Mouse (Mus musculus) heart, embryonic 10.5 days (tissue): Measurements from ENCODE around the gene Immp2l. TPM values are rescaled to one million over a fixed set of nuclear protein-coding genes. Genes with fewer than 3 reads are reported as not detected.

Experiments used
- DNase-seq: peaks from one replicate; pipeline ENCODE4 v3.0.0-alpha.2; 2017; ENCODE audit warnings: low spot score
- H3K27ac ChIP-seq: fragments of 300-500 bp; sonication (generic); 2 replicates; pipeline ENCODE4 v1.5.1; 2016; ENCODE audit warnings: mild to moderate bottlenecking
- H3K27me3 ChIP-seq: fragments of 300-500 bp; sonication (generic); 2 replicates; pipeline ENCODE4 v1.6.1; 2016; ENCODE audit warnings: mild to moderate bottlenecking; ENCODE audit not compliant: poor library complexity, insufficient read depth, severe bottlenecking
- H3K36me3 ChIP-seq: fragments of 300-500 bp; sonication (generic); 2 replicates; pipeline ENCODE4 v1.6.1; 2016; ENCODE audit warnings: mild to moderate bottlenecking, moderate library complexity
- H3K4me1 ChIP-seq: fragments of 300-500 bp; sonication (generic); 2 replicates; pipeline ENCODE4 v1.6.1; 2016; ENCODE audit warnings: mild to moderate bottlenecking
- H3K4me3 ChIP-seq: fragments of 300-500 bp; sonication (generic); 2 replicates; pipeline ENCODE4 v1.5.1; 2016; ENCODE audit warnings: mild to moderate bottlenecking, moderate library complexity
- H3K9me3 ChIP-seq: fragments of 300-500 bp; sonication (generic); 2 replicates; pipeline ENCODE4 v1.6.1; 2016; ENCODE audit warnings: mild to moderate bottlenecking, moderate library complexity
- WGBS: fragments of 180-500 bp; shearing (Covaris S2); methylation state at CpG from one replicate; pipeline ENCODE4 v1.1.7; 2016; 5-methylcytosine and 5-hydroxymethylcytosine counted together
- polyA plus RNA-seq: library from polyadenylated mRNA; unstranded; fragments of >200 nt; fragmentation: Nextera tagmentation; extraction: Ambion mirVana; gene quantifications from 2 replicates; pipeline ENCODE4 v1.2.1, GENCODE M21; 2016

Gene Immp2l
- polyA plus RNA-seq, 1 experiment from 2014 or later: 11.7 TPM

DNA sequence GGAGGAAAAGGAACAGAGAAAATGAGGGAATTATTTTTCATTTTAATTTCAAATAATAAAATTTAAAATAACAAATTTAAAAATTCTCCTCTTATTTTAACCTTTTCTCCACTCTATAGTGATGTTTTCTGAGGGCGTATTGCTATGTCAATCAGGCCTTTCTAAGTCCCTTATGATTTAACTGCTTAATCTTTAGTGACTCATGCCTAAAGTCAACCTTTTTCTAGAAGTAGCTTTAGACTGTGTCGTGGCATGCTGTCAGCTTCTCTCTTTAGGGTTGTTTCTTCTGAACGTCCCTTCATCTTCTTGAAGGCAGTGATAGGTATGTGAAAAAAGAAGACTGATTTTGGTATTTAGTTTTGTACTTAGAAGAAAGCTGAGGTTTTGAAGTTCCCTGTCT lies 214.0 kb downstream of the Immp2l start:
- Histone ChIP-seq H3K27me3 (no peaks in the 10 kb centered on the region), H3K9me3 (no peaks in the 10 kb centered on the region), H3K4me3 (no peak overlapping the region), H3K4me1 (no peaks in the 10 kb centered on the region), H3K36me3 (no peaks in the 10 kb centered on the region), H3K27ac (no peak overlapping the region)
- DNase-seq: no peak
- WGBS: 72% methylated on average over 3 of the region's 3 CpGs

DNA sequence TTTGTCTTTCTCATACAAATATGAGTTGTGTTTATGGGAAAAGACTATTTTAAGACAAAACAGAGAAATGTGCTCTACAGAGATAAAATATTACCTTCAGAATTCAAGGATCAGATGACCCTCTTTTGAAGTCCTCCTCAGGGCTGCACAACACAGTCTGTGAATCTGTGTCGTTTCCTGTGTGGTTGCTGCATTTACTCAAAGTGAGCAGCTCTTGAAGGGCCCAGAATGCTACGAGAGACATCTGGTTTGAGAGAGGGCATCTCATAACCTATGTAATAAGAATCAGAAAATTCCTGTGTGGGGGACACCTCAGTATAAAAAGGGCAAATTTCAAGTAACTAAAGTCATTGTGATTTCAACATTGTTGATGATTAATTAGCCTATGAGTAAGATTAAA lies 217.3 kb downstream of the Immp2l start:
- H3K9me3 ChIP-seq: no peaks in the 10 kb centered on the region
- H3K27ac ChIP-seq: no peak overlapping the region
- WGBS: 67% methylated on average over 2 of the region's 2 CpGs
- no peaks in the 10 kb centered on the region for H3K27me3 ChIP-seq
- H3K36me3 ChIP-seq: no peaks in the 10 kb centered on the region
- no peak for DNase-seq
- no peak overlapping the region for H3K4me3 ChIP-seq
- no peaks in the 10 kb centered on the region for H3K4me1 ChIP-seq

DNA sequence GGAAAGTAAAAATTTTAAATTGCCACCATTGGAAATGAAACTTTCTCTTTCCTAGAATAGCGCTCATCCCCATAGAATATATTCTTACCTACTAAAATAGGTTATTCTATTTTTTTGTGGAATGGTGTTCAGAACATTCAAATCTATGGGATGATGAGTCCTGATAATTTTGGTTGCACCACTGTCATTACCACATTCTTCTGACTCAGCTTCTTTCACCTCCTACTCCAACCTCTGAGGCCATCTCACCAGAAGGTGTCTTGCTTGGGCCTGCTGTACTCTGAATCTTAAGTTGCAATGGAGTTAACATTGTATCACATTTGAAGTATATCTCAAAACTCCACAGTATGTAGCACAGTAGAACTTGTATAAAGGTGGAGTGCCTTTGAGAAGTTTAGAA lies 224.4 kb downstream of the Immp2l start:
- no peak overlapping the region for H3K27ac ChIP-seq
- no peaks in the 10 kb centered on the region for H3K27me3 ChIP-seq
- no peaks in the 10 kb centered on the region for H3K9me3 ChIP-seq
- DNase-seq: no peak
- H3K36me3 ChIP-seq: no peaks in the 10 kb centered on the region
- 91% methylated on average over 1 of the region's 1 CpGs for WGBS
- H3K4me1 ChIP-seq: no peaks in the 10 kb centered on the region
- H3K4me3 ChIP-seq: no peak overlapping the region

DNA sequence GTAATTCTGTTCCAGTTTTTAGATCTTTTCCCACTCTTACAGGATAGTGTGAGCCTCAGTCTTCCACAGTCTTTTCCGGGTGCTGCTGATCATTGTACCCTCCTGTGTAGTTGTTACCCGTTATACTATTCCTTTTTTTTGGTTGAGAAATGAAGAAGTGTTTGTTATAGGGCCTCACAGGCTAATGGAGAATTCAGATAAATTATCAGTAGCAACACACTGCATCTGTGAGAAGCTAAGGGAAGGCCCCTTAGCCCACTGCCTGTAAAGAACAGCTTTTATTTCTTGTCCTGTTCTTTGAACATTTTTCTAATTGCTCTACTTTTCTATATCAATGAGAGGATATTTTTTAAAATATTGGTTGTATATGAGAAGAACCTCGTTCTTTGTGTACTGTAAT lies 226.2 kb downstream of the Immp2l start:
- Histone ChIP-seq H3K36me3 (no peaks in the 10 kb centered on the region), H3K9me3 (no peaks in the 10 kb centered on the region), H3K4me3 (no peak overlapping the region), H3K27ac (no peak overlapping the region), H3K4me1 (no peaks in the 10 kb centered on the region), H3K27me3 (no peaks in the 10 kb centered on the region)
- WGBS: 78% methylated on average over 3 of the region's 3 CpGs
- no peak for DNase-seq

DNA sequence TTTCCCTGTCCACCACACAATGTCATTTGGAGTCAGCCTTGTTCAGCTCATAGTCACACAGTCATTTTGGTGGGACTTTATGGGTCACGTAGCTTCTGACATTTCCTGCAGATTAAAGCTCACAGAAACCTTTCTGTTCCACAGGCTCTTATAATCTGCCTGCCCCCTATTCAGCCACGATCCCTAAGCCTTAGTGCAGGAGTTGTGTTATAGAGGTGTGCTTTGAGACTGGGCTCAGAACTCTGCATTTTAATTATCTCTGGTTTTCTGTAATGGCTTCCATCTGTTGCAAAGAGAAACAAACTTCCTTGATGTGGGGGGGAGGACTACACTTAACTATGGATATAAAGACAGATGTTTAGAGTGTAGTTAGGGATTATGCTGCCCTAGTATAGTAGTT lies 234.0 kb downstream of the Immp2l start:
- 65% methylated on average over 2 of the region's 2 CpGs for WGBS
- no peaks in the 10 kb centered on the region for H3K27me3 ChIP-seq
- DNase-seq: no peak
- no peak overlapping the region for H3K4me3 ChIP-seq
- H3K27ac ChIP-seq: no peak overlapping the region
- H3K9me3 ChIP-seq: no peaks in the 10 kb centered on the region
- no peaks in the 10 kb centered on the region for H3K36me3 ChIP-seq
- no peaks in the 10 kb centered on the region for H3K4me1 ChIP-seq

DNA sequence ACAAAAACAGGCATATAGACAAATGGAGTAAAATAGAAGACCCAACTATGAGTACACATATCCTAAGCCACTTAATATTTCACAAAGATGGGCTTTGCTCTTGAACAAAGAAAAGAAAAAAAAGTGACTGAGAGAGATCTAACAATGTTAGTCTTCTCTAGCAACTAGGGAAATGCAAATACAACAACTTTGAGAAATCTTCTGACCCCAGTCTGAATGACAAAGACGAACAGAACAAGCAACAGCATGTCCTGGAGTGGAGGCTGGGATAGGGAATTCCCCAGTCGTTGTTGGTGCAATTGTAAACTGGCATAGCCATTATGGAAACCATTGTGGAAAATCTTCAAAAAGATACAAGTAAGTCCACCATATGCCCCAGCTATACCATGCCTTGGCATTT lies 235.7 kb downstream of the Immp2l start:
- no peak for DNase-seq
- WGBS: 69% methylated on average over 2 of the region's 2 CpGs
- H3K9me3 ChIP-seq: no peaks in the 10 kb centered on the region
- H3K4me1 ChIP-seq: no peaks in the 10 kb centered on the region
- no peak overlapping the region for H3K4me3 ChIP-seq
- H3K27ac ChIP-seq: no peak overlapping the region
- no peaks in the 10 kb centered on the region for H3K36me3 ChIP-seq
- H3K27me3 ChIP-seq: no peaks in the 10 kb centered on the region

DNA sequence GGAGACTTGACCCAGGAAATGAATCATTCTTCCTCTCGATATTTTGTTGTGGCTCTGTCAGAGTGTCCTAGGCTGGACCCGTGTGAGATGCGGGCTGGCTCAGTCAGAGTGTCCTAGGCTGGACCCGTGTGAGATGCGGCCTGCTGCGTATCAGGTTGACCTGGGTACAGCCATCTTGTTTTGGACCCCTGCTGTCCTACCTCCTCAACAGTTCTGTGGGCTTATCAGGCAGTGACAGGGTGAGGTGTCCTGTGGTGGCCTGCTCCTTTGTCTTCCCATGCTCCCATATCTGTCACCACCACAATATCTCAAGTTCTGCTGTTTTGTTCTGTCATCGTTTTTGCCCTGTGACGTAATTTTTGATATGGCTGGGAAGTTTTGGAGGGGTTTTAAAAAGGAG lies 250.2 kb downstream of the Immp2l start:
- 58% methylated on average over 8 of the region's 8 CpGs for WGBS
- no peaks in the 10 kb centered on the region for H3K9me3 ChIP-seq
- no peak overlapping the region for H3K4me3 ChIP-seq
- no peaks in the 10 kb centered on the region for H3K36me3 ChIP-seq
- H3K27ac ChIP-seq: no peak overlapping the region
- 0 out of 2 replicates have a peak, but pooled peaks cover 6% of the 10 kb centered on the region for H3K4me1 ChIP-seq
- H3K27me3 ChIP-seq: no peaks in the 10 kb centered on the region
- no peak for DNase-seq

DNA sequence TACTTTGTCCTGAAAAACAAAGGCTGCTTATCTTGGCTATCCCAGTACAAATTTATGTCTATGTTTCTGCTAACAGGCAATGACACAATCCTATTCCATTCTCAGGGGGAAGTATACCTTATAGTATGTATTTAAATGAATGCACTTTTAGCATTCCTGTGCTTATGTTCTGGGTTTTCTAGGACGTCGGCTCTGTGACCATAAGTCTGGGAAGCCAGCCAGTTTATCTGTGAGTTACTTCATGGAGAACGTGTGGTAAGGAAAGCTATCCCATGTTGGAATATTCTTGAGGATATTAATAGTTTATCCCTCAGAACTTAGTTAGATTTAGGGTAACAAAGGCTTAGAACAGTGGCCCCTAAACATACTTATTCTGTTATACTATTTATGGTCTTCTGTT lies 251.5 kb downstream of the Immp2l start:
- no peak for DNase-seq
- no peak overlapping the region for H3K27ac ChIP-seq
- 55% methylated on average over 3 of the region's 3 CpGs for WGBS

DNA sequence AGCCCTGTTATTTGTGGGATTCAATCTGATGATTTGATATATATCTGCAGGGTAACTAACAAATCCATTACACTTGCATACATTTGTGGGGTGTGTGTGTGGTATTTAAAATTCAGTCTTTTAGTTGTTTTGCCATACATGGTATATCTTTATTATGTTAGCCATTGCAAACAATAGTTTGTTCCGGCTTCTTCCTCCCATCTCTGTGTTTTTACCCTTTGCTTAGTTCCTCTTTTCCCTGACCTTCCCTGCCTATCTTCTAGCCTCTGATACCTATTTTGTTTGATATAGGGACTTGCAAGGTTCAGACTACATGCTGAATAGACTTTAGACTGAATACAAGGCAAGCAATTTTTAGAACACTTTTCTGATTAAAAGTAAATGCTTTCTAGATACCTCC lies 254.0 kb downstream of the Immp2l start:
- no peak for DNase-seq
- Histone ChIP-seq H3K27ac (no peak overlapping the region), H3K4me3 (no peak overlapping the region), H3K27me3 (no peaks in the 10 kb centered on the region), H3K9me3 (no peaks in the 10 kb centered on the region), H3K36me3 (no peaks in the 10 kb centered on the region), H3K4me1 (0 out of 2 replicates have a peak, but pooled peaks cover 6% of the 10 kb centered on the region)
- 86% methylated on average over 1 of the region's 1 CpGs for WGBS

More for the DNA sequence above, 251.5 kb downstream of the Immp2l start:
- H3K9me3 ChIP-seq: no peaks in the 10 kb centered on the region
- 0 out of 2 replicates have a peak, but pooled peaks cover 6% of the 10 kb centered on the region for H3K4me1 ChIP-seq
- H3K27me3 ChIP-seq: no peaks in the 10 kb centered on the region
- H3K36me3 ChIP-seq: no peaks in the 10 kb centered on the region
- no peak overlapping the region for H3K4me3 ChIP-seq

DNA sequence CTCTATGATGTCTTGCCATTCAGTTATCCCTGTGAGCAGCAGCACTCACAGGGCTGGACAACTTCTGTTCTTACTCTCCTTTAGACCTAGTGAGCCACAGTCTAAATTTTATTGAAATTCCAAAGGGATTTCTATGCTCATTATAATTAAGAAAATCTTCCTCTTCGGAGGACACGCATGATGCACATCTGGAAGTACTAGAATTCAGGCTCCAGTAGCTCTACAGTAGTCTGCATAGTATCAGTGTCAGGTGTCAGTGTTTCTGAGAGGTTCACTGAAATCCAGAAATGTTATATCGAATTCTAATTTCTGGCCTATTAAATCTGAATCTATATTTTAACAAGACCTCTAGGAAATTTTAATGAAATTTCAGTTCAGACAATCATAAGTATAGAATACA lies 265.2 kb downstream of the Immp2l start:
- H3K4me1 ChIP-seq: no peaks in the 10 kb centered on the region
- H3K9me3 ChIP-seq: no peaks in the 10 kb centered on the region
- no peak overlapping the region for H3K4me3 ChIP-seq
- H3K27me3 ChIP-seq: no peaks in the 10 kb centered on the region
- no peak for DNase-seq
- 87% methylated on average over 3 of the region's 3 CpGs for WGBS
- no peaks in the 10 kb centered on the region for H3K36me3 ChIP-seq
- no peak overlapping the region for H3K27ac ChIP-seq

DNA sequence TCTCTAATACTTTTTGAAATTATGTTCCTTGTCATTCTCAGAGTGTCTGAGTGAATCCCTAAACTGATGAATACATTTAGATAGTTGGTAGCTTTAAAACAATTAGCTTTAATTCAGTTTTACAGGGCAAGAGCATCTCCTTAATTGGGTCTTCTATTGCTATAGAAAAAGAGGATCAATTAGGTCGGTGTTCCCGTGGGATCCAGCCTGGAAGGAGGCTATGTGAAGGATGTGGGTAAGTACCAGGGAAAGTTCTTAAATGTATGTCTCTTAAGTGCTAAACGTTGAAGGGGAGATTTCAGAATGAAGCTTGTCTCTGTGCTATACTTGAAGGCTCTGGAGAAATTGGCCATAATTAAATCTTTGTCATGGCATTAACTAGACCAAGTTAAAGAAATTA lies 283.1 kb downstream of the Immp2l start:
- Histone ChIP-seq H3K4me3 (no peak overlapping the region), H3K9me3 (no peaks in the 10 kb centered on the region), H3K27me3 (no peaks in the 10 kb centered on the region), H3K27ac (no peak overlapping the region), H3K36me3 (no peaks in the 10 kb centered on the region), H3K4me1 (no peaks in the 10 kb centered on the region)
- WGBS: 70% methylated on average over 3 of the region's 3 CpGs
- no peak for DNase-seq

DNA sequence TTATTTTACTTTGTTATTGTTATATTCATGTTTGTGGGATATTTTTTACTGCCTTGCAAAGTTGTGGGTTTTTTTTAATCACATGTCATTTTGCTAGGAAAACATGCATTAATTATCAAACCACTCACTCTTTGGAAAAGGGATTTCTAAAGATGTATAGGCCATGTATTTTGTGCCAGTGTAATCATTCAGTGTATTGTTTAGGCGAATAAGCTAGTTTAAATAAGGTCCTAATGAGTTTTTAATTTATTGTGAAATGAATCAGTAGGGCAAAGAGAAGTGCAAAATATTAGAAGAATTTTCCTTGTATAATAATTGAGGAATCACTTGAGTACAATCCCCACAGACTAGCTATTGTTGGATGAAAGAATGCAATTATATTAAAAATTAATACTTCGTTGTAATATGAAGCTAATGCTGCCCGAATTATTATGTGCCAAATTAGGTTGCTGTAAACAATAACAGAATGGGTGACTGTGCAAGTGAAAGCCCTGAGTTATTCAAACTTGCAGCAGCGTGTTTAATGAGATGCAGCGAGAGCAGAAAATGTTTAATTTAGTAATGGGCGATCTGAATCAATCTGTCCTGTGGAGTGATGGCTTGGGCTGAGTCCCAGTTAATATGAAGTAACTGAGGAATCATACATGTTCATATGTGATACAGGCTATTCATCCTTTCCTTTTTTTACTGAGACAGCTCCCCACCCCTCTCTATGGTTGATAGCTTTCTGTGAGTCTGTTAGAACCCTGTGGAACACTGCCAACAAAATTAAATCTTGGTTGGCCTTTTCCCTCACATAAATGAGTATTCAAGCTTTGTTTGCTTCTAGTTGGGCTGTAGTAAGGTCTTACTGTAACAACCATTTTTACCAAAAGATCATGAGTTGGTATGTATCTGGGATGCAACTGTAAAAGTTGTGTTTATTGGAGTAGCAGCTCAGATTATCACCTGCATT lies 285.1 kb downstream of the Immp2l start:
- H3K9me3 ChIP-seq: no peaks in the 10 kb centered on the region
- WGBS: 89% methylated on average over 6 of the region's 6 CpGs

DNA sequence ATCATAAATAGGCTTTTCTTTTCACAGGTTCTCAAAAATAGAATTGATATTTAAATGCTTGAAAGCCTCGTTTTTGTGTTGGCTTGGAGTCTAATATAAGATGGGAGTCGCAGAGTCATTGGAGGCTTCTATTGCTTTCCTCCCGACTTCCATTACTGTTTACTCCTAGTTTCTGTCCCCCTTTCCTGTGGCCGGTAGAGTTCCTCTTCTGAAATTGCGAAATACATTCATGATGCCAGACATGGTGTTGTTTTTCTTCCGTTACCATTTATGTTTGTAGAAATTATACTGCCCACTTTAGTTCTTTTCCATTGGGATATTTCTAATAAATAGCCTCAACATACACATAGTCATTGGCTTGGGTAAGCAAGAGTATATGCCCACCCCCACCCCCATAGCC lies 289.5 kb downstream of the Immp2l start:
- DNase-seq: no peak
- peaks cover 5% of the 10 kb centered on the region; the same call in 1 of the 2 replicates for H3K4me1 ChIP-seq
- H3K36me3 ChIP-seq: no peaks in the 10 kb centered on the region
- no peaks in the 10 kb centered on the region for H3K9me3 ChIP-seq
- 88% methylated on average over 6 of the region's 6 CpGs for WGBS
- no peaks in the 10 kb centered on the region for H3K27me3 ChIP-seq
- no peak overlapping the region for H3K27ac ChIP-seq
- H3K4me3 ChIP-seq: no peak overlapping the region

More for the DNA sequence above, 285.1 kb downstream of the Immp2l start:
- H3K4me1 ChIP-seq: no peaks in the 10 kb centered on the region
- no peaks in the 10 kb centered on the region for H3K27me3 ChIP-seq
- H3K36me3 ChIP-seq: no peaks in the 10 kb centered on the region
- H3K4me3 ChIP-seq: no peak overlapping the region
- DNase-seq: no peak
- H3K27ac ChIP-seq: no peak overlapping the region
